Mouse (Mus musculus) G1E (cell line): ENCODE results near the gene Zxdc. TPM values are rescaled to one million over a fixed set of nuclear protein-coding genes. Genes with fewer than 3 reads are reported as not detected.

Experiments
- ATAC-seq: 2 replicates; pipeline ENCODE4 v1.8.0; 2016; ENCODE audit warnings: mild to moderate bottlenecking; ENCODE audit not compliant: insufficient number of reproducible peaks, poor library complexity, low FRiP score, severe bottlenecking; ENCODE audit errors: extremely low read depth
- DNase-seq: peaks from one replicate; pipeline ENCODE4 v3.0.0; 2012; ENCODE audit warnings: low spot score
- H3K27me3 ChIP-seq: 2 replicates; pipeline ENCODE4 v1.6.1; 2012; ENCODE audit warnings: mild to moderate bottlenecking, low read length, inconsistent platforms; ENCODE audit not compliant: insufficient read depth
- H3K36me3 ChIP-seq: replicated peaks from 2 replicates; pipeline ENCODE3; 2012; ENCODE audit warnings: mild to moderate bottlenecking, inconsistent platforms
- H3K4me1 ChIP-seq: 2 replicates; pipeline ENCODE4 v1.6.1; 2012; ENCODE audit warnings: low read depth, low read length, inconsistent platforms, mixed read lengths; ENCODE audit not compliant: insufficient read depth
- H3K4me3 ChIP-seq: 2 replicates; pipeline ENCODE4 v1.5.1; 2012; ENCODE audit warnings: low read depth, mild to moderate bottlenecking, inconsistent platforms, low read length, moderate library complexity, mixed read lengths
- H3K9me3 ChIP-seq: replicated peaks from 2 replicates; pipeline ENCODE4 v1.6.1; 2012; ENCODE audit warnings: inconsistent platforms
- CTCF ChIP-seq: IDR thresholded peaks from 2 replicates; pipeline ENCODE4 v1.5.1; 2012; ENCODE audit warnings: low read depth, low read length, inconsistent platforms, mixed read lengths
- GATA1 ChIP-seq: IDR thresholded peaks from 2 replicates; pipeline ENCODE4 v1.6.1; 2012; ENCODE audit warnings: borderline replicate concordance, low read length, inconsistent platforms, mixed read lengths
- GATA2 ChIP-seq: IDR thresholded peaks from 2 replicates; pipeline ENCODE4 v1.6.1; 2012; ENCODE audit warnings: low read depth, low read length, inconsistent platforms, borderline replicate concordance
- POLR2AphosphoS5 ChIP-seq: IDR thresholded peaks from 2 replicates; pipeline ENCODE4 v1.6.1; 2012; ENCODE audit warnings: low read depth, low read length, inconsistent platforms; ENCODE audit not compliant: insufficient replicate concordance
- TAL1 ChIP-seq: conservative IDR thresholded peaks from 2 replicates; pipeline ENCODE4 v1.6.1; 2012; ENCODE audit warnings: low read depth, low read length, inconsistent platforms, mixed read lengths
- polyA plus RNA-seq: library from polyadenylated mRNA; stranded (reverse); fragments of >175 nt; gene quantifications from 2 replicates; pipeline ENCODE4 v1.2.3, GENCODE M21; 2012
- total RNA-seq, 2 experiments: library from RNA; stranded (forward) in 1 of 2; stranded (reverse) in 1 of 2; fragments of 200-1000 nt in 1 of 2; fragments of >200 nt in 1 of 2; fragmentation: Nextera tagmentation in 1 of 2; gene quantifications; 2 replicates each; pipeline ENCODE4 v1.2.3; 2014 to 2017

The Zxdc gene
- 23.3 and 24.9 TPM in 2 replicates for total RNA-seq (2014; fragmentation: Nextera tagmentation)
- 19.0 and 19.7 TPM in 2 replicates for total RNA-seq (2017)
- 32.5 and 36.2 TPM in 2 replicates for polyA plus RNA-seq

GRCm38 (mm10) chr6:90368976-90369724 lies at the start of gene Zxdc:
Gene Zxdc (plus strand): TSS chr6:90369492.
- H3K4me3 ChIP-seq = peak within 1 kb of the TSS; percentile 93
- DNase-seq (peak; percentile 94), ATAC-seq (peak; percentile 74)
- TF ChIP-seq GATA1 = no peak
- TF ChIP-seq GATA2 = no peak
- no peak for TF ChIP-seq CTCF
- no peak for TF ChIP-seq TAL1
- no peak for TF ChIP-seq POLR2AphosphoS5
- H3K36me3 ChIP-seq = peaks cover 29% of the 10 kb centered on the region
- peaks cover 16% of the 10 kb centered on the region for H3K27me3 ChIP-seq
- H3K9me3 ChIP-seq = no peaks in the 10 kb centered on the region
- H3K4me1 ChIP-seq = peaks cover 47% of the 10 kb centered on the region

GRCm38 (mm10) chr6:90320429-90320828 lies 48.9 kb upstream of the Zxdc start:
- no peak for ATAC-seq
- Histone ChIP-seq H3K4me3 (no peak overlapping the region), H3K36me3 (no peaks in the 10 kb centered on the region), H3K27me3 (peaks cover 7% of the 10 kb centered on the region; the same call in 1 of the 2 replicates), H3K4me1 (peaks cover 2% of the 10 kb centered on the region; the same call in 1 of the 2 replicates), H3K9me3 (no peaks in the 10 kb centered on the region)
- TF ChIP-seq POLR2AphosphoS5 (no peak), CTCF (no peak), GATA1 (no peak), GATA2 (no peak), TAL1 (no peak)
- DNase-seq = no peak

GRCm38 (mm10) chr6:90321811-90322210 lies 47.5 kb upstream of the Zxdc start:
- H3K4me3 ChIP-seq = no peak overlapping the region
- no peaks in the 10 kb centered on the region for H3K9me3 ChIP-seq
- H3K4me1 ChIP-seq = peaks cover 2% of the 10 kb centered on the region; the same call in 1 of the 2 replicates
- H3K27me3 ChIP-seq = peaks cover 9% of the 10 kb centered on the region; the same call in 1 of the 2 replicates
- no peaks in the 10 kb centered on the region for H3K36me3 ChIP-seq
- ATAC-seq (no peak), DNase-seq (no peak)
- TF ChIP-seq POLR2AphosphoS5 = no peak

- Histone ChIP-seq H3K36me3 (no peaks in the 10 kb centered on the region), H3K4me3 (no peak overlapping the region), H3K9me3 (no peaks in the 10 kb centered on the region), H3K4me1 (peaks cover 2% of the 10 kb centered on the region; the same call in 1 of the 2 replicates), H3K27me3 (peaks cover 18% of the 10 kb centered on the region)
- no peak for ATAC-seq
- no peak for DNase-seq
- TF ChIP-seq CTCF = no peak
- no peak for TF ChIP-seq GATA1
- TF ChIP-seq TAL1 = no peak
- TF ChIP-seq POLR2AphosphoS5 = no peak
- no peak for TF ChIP-seq GATA2
These were observed 45.3 kb upstream of the Zxdc start for GRCm38 (mm10) chr6:90324026-90324425.

GRCm38 (mm10) chr6:90324463-90324862 lies 44.8 kb upstream of the Zxdc start:
- Histone ChIP-seq H3K27me3 (peaks cover 18% of the 10 kb centered on the region), H3K9me3 (no peaks in the 10 kb centered on the region), H3K36me3 (no peaks in the 10 kb centered on the region), H3K4me3 (no peak overlapping the region), H3K4me1 (peaks cover 2% of the 10 kb centered on the region; the same call in 1 of the 2 replicates)
- ATAC-seq (no peak), DNase-seq (no peak)
- no peak for TF ChIP-seq CTCF
- no peak for TF ChIP-seq GATA1
- no peak for TF ChIP-seq GATA2
- no peak for TF ChIP-seq TAL1
- TF ChIP-seq POLR2AphosphoS5 = no peak

- DNase-seq (no peak), ATAC-seq (no peak)
- Histone ChIP-seq H3K36me3 (no peaks in the 10 kb centered on the region), H3K27me3 (peaks cover 17% of the 10 kb centered on the region), H3K4me3 (no peak within 1 kb of the TSS), H3K9me3 (no peaks in the 10 kb centered on the region), H3K4me1 (peaks cover 2% of the 10 kb centered on the region; the same call in 1 of the 2 replicates)
- TF ChIP-seq CTCF (no peak), POLR2AphosphoS5 (no peak), GATA1 (no peak), GATA2 (no peak), TAL1 (no peak)
These were observed 44.3 kb upstream of the Zxdc start, which contains the start of gene Chst13 for GRCm38 (mm10) chr6:90324991-90325390. Gene Chst13 (minus strand): TSS chr6:90325185.
